Mouse (Mus musculus) intestine, postnatal 0 days (tissue): ENCODE data around the gene Hras. TPM values are rescaled to one million over a fixed set of nuclear protein-coding genes. Genes with fewer than 3 reads are reported as not detected.

Source experiments
- ATAC-seq: fragments of 200-750 bp; cut with Nextera tagmentation; 2 replicates; pipeline ENCODE4 v1.8.0; 2017; ENCODE audit warnings: mild to moderate bottlenecking, moderate TSS enrichment, moderate library complexity
- H3K27ac ChIP-seq: fragments of 300-500 bp; sonication (generic); 2 replicates; pipeline ENCODE4 v1.5.1; 2014; ENCODE audit warnings: mild to moderate bottlenecking, low read depth, low read length, moderate library complexity
- H3K27me3 ChIP-seq: fragments of 300-500 bp; sonication (generic); replicated peaks from 2 replicates; pipeline ENCODE4 v1.6.1; 2014; ENCODE audit warnings: low read length, mixed read lengths; ENCODE audit not compliant: control insufficient read depth, insufficient read depth
- H3K36me3 ChIP-seq: fragments of 300-500 bp; sonication (generic); 2 replicates; pipeline ENCODE4 v1.6.1; 2014; ENCODE audit warnings: mild to moderate bottlenecking, moderate library complexity; ENCODE audit not compliant: control insufficient read depth, insufficient read depth
- H3K4me1 ChIP-seq: fragments of 300-500 bp; sonication (generic); replicated peaks from 2 replicates; pipeline ENCODE4 v1.6.1; 2014; ENCODE audit warnings: antibody characterized with exemption, low read length, mixed read lengths; ENCODE audit not compliant: control insufficient read depth, insufficient read depth
- H3K4me2 ChIP-seq: fragments of 300-500 bp; sonication (generic); replicated peaks from 2 replicates; pipeline ENCODE4 v1.6.1; 2014; ENCODE audit warnings: low read depth, mild to moderate bottlenecking, moderate library complexity
- H3K4me3 ChIP-seq: fragments of 300-500 bp; sonication (generic); 2 replicates; pipeline ENCODE4 v1.5.1; 2014; ENCODE audit warnings: low read depth, low read length
- H3K9ac ChIP-seq: fragments of 300-500 bp; sonication (generic); 2 replicates; pipeline ENCODE4 v1.6.1; 2014; ENCODE audit warnings: mild to moderate bottlenecking, low read depth, low read length
- H3K9me3 ChIP-seq: fragments of 300-500 bp; sonication (generic); 2 replicates; pipeline ENCODE4 v1.6.1; 2016; ENCODE audit warnings: mixed run types; ENCODE audit not compliant: control insufficient read depth
- CTCF ChIP-seq: sonication (generic); IDR thresholded peaks from 2 replicates; pipeline ENCODE4 v1.5.1; 2016; ENCODE audit warnings: low read depth, mild to moderate bottlenecking, control low read depth, antibody characterized with exemption, moderate library complexity
- WGBS: fragments of 180-500 bp; shearing (Covaris S2); extraction: QIAGEN DNeasy Blood & Tissue Kit; methylation state at CpG from one replicate; pipeline ENCODE4 v1.1.7; 2014; 5-methylcytosine and 5-hydroxymethylcytosine counted together
- polyA plus RNA-seq: library from polyadenylated mRNA; unstranded; fragments of >200 nt; fragmentation: Nextera tagmentation; extraction: Ambion mirVana; gene quantifications from 2 replicates; pipeline ENCODE4 v1.2.1, GENCODE M21; 2015

Hras gene
- polyA plus RNA-seq = 71.8 and 72.3 TPM in 2 replicates

GRCm38 (mm10) chr7:141193948-141194347 lies at the start of gene Hras, which contains the start of gene Lrrc56:
TSS of gene Hras (minus strand) at chr7:141194005.
TSS of gene Lrrc56 (plus strand) at chr7:141194157.
- Histone ChIP-seq H3K27ac (peak within 1 kb of the TSS; percentile 88), H3K9me3 (no peaks in the 10 kb centered on the region), H3K4me2 (peak within 1 kb of the TSS; percentile 87), H3K4me3 (peak within 1 kb of the TSS; percentile 86), H3K4me1 (peaks cover 6% of the 10 kb centered on the region; the same call in 1 of the 2 replicates), H3K36me3 (peaks cover 34% of the 10 kb centered on the region), H3K9ac (peak within 1 kb of the TSS; percentile 92), H3K27me3 (no peaks in the 10 kb centered on the region)
- WGBS = under 1% methylated on average over 39 of the region's 39 CpGs
- no peak for TF ChIP-seq CTCF
- ATAC-seq = peak; percentile 91

DNA sequence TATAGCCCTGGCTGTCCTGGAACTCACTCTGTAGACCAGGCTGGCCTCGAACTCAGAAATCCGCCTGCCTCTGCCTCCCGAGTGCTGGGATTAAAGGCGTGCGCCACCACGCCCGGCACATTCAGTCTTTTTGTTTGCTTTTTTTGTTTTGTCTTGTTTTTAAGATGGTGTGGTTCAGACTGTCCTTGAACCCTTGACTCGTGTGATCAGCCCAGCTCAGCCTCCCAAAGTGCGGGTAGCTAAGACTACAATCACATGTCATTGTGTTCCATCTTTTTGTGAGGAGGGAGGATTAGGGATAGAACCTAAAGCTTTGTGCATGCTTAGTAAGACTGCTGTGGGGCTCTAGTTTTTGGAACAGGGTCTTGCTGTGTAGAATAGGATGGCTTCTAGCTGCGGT lies 37.7 kb upstream of the Hras start:
- Histone ChIP-seq H3K4me1 (0 out of 2 replicates have a peak, but pooled peaks cover 4% of the 10 kb centered on the region), H3K27ac (no peak overlapping the region), H3K27me3 (no peaks in the 10 kb centered on the region), H3K4me2 (no peak overlapping the region), H3K9ac (no peak overlapping the region), H3K36me3 (peaks cover 55% of the 10 kb centered on the region), H3K4me3 (no peak overlapping the region), H3K9me3 (no peaks in the 10 kb centered on the region)
- ATAC-seq = no peak
- WGBS = 86% methylated on average over 8 of the region's 10 CpGs
- no peak for TF ChIP-seq CTCF

DNA sequence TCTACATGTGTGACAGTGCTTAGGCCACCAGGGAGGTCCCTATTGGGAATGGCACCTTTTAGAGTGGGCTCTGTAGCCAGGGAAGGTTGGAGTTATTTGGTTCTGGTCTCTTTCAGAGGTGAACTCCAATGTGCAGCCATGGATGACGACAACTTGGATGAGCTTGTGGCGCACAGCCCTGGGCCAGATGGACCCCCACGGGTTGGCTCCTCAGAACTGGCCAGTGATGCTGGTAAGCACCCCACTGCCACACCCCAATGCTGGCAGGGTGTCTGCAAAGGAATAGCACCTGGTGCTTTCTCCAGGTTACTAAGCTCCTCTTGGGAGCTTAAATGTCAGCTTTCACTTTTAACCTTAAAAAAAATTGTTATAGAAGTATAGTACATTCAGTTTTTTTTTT lies 37.3 kb upstream of the Hras start:
- Histone ChIP-seq H3K27ac (no peak overlapping the region), H3K27me3 (no peaks in the 10 kb centered on the region), H3K4me2 (no peak overlapping the region), H3K4me1 (0 out of 2 replicates have a peak, but pooled peaks cover 4% of the 10 kb centered on the region), H3K9ac (no peak overlapping the region), H3K9me3 (no peaks in the 10 kb centered on the region), H3K4me3 (no peak overlapping the region), H3K36me3 (peaks cover 52% of the 10 kb centered on the region)
- ATAC-seq = no peak
- no peak for TF ChIP-seq CTCF
- 88% methylated on average over 3 of the region's 3 CpGs for WGBS

GRCm38 (mm10) chr7:141230570-141230969 lies 36.8 kb upstream of the Hras start:
- Histone ChIP-seq H3K27ac (no peak overlapping the region), H3K4me1 (0 out of 2 replicates have a peak, but pooled peaks cover 4% of the 10 kb centered on the region), H3K9me3 (no peaks in the 10 kb centered on the region), H3K4me2 (peak overlapping the region; percentile 79), H3K27me3 (no peaks in the 10 kb centered on the region), H3K9ac (no peak overlapping the region), H3K4me3 (no peak overlapping the region), H3K36me3 (peaks cover 47% of the 10 kb centered on the region)
- TF ChIP-seq CTCF = no peak
- WGBS = 95% methylated on average over 4 of the region's 4 CpGs
- no peak for ATAC-seq

DNA sequence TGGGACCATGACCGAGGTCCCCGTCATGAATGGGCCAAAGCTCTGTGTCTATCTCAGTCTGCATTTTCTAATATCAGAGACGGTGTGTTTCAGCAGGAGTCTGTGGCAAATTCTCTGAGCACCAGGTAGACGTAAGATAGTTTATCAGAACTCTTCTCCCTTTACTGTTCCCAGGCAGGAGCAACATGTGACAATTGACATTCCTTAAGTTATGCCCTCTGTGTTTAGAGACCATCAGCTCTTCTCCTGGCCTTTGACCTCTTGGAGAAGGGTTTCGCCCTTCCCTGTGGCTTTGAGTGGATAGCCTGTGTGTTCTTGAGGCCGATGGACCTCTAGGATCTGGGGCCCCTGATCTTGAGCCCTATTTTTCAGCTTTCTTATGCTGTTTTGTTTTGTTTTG lies 35.9 kb upstream of the Hras start:
- no peak for ATAC-seq
- Histone ChIP-seq H3K4me1 (0 out of 2 replicates have a peak, but pooled peaks cover 4% of the 10 kb centered on the region), H3K4me3 (peak overlapping the region; percentile 90), H3K9me3 (no peaks in the 10 kb centered on the region), H3K9ac (peak overlapping the region; percentile 92), H3K27ac (no peak overlapping the region; the same call in 1 of the 2 replicates), H3K27me3 (no peaks in the 10 kb centered on the region), H3K4me2 (peak overlapping the region; percentile 79), H3K36me3 (peaks cover 39% of the 10 kb centered on the region)
- 25% methylated on average over 6 of the region's 6 CpGs for WGBS
- TF ChIP-seq CTCF = no peak

- TF ChIP-seq CTCF = peak; percentile 100
Observed at GRCm38 (mm10) chr7:141228279-141229067, 34.7 kb upstream of the Hras start, which contains the start of gene Phrf1. TSS of gene Phrf1 (plus strand) at chr7:141228784.

More at GRCm38 (mm10) chr7:141228279-141229067, 34.7 kb upstream of the Hras start, which contains the start of gene Phrf1:
- Histone ChIP-seq H3K9ac (peak within 1 kb of the TSS; percentile 92), H3K36me3 (peaks cover 27% of the 10 kb centered on the region), H3K4me2 (peak within 1 kb of the TSS; percentile 79), H3K9me3 (no peaks in the 10 kb centered on the region), H3K27ac (peak within 1 kb of the TSS; percentile 91), H3K27me3 (no peaks in the 10 kb centered on the region), H3K4me3 (peak within 1 kb of the TSS; percentile 90), H3K4me1 (0 out of 2 replicates have a peak, but pooled peaks cover 4% of the 10 kb centered on the region)
- under 1% methylated on average over 74 of the region's 76 CpGs for WGBS
- peak; percentile 88 for ATAC-seq
